26 mouse cellular contexts compared by ENCODE assay signal in the genomic region with DNA sequence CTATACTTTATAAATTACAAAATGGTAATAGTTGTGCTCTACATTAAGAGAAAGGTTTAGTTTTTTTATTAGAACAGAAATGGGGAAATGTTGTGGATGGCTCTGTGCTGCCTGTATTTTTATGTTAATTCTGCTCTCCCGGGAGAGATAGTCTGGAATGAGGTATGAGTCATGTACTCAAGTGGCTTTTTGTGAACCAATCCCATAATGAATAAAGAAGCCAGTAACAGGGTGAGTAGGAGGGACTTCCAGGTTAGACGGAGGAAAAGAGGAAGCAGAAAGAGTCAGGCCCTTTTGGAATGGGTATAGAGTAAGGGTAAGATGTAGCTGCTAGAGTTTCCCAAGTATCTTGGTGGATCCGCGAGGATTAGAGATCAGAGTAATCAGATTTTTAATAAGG. TPM values are rescaled to one million over a fixed set of nuclear protein-coding genes. Genes with fewer than 3 reads are reported as not detected.
DNase-seq lines count a peak whose midpoint lies in the region; ATAC-seq and TF ChIP-seq lines count a peak whose summit lies in the region.
"Had no signal": no experiment of that assay in that cellular context is flagged by ENCODE, and none has a peak within 500 bp of the region (broad histone marks: within the 10 kb centered on the region; RNA-seq: fewer than 3 reads in every experiment).

No protein-coding gene starts in this region.

- no peak for ATAC-seq in midbrain, embryonic 16.5 days
- ATAC-seq: forebrain, embryonic 14.5 days; hindbrain, embryonic 16.5 days; inflammation-experienced regulatory T-cells, adult 6 months; intestine, postnatal 0 days had no signal

- no peak overlapping the region for H3K27ac ChIP-seq in midbrain, embryonic 16.5 days (ENCODE audit: low read length)
- H3K27ac ChIP-seq: embryonic facial prominence, embryonic 10.5 days; heart, embryonic 15.5 days; hindbrain, embryonic 12.5 days had no signal

- no peaks in the 10 kb centered on the region for H3K27me3 ChIP-seq in myocyte (ENCODE audit: control insufficient read depth, insufficient read depth, insufficient read length)
- no peaks in the 10 kb centered on the region for H3K27me3 ChIP-seq in midbrain, embryonic 16.5 days (ENCODE audit: control insufficient read depth, insufficient read depth, low read depth, low read length)
- H3K27me3 ChIP-seq: CH12.LX; heart, embryonic 15.5 days; hindbrain, embryonic 12.5 days had no signal

- intact Hi-C loops in heart, postnatal 25 days (cut with DNase I), result no loop called here
- intact Hi-C loops in heart, postnatal 14 days (cut with DNase I), result no loop called here

- 67% methylated on average over 4 of the region's 4 CpGs for WGBS in midbrain, embryonic 16.5 days

- peaks cover 10% of the 10 kb centered on the region for H3K36me3 ChIP-seq in myocyte (ENCODE audit: control insufficient read depth, insufficient read depth)
- H3K36me3 ChIP-seq in midbrain, embryonic 16.5 days (ENCODE audit: control insufficient read depth, insufficient read depth, low read length), result 0 out of 2 replicates have a peak, but pooled peaks cover 2% of the 10 kb centered on the region
- H3K36me3 ChIP-seq: heart, embryonic 15.5 days had no signal

- peak overlapping the region; percentile 58 for H3K4me2 ChIP-seq in myocyte (ENCODE audit: low read depth)
- H3K4me2 ChIP-seq in midbrain, embryonic 16.5 days (ENCODE audit: low read length), result no peak overlapping the region
- H3K4me2 ChIP-seq: heart, embryonic 11.5 days; heart, embryonic 15.5 days; hindbrain, embryonic 12.5 days had no signal

- no peak overlapping the region for H3ac ChIP-seq in myocyte (ENCODE audit: control insufficient read depth, insufficient read length)

- H3K79me2 ChIP-seq in myocyte (ENCODE audit: control insufficient read depth, insufficient read depth), result peaks cover 33% of the 10 kb centered on the region

- no peak overlapping the region for H3K9ac ChIP-seq in midbrain, embryonic 16.5 days (ENCODE audit: low read depth, low read length)
- H3K9ac ChIP-seq: heart, embryonic 15.5 days; hindbrain, embryonic 12.5 days had no signal

- no peak for TF ChIP-seq POLR2A in myocyte (IDR thresholded peaks at IDR 0.05; ENCODE audit: insufficient read length, low read depth)

- no peak overlapping the region for H3K4me3 ChIP-seq in myocyte
- H3K4me3 ChIP-seq in midbrain, embryonic 16.5 days (ENCODE audit: low read depth, low read length), result no peak overlapping the region
- H3K4me3 ChIP-seq: embryonic facial prominence, embryonic 10.5 days; heart, embryonic 15.5 days; hindbrain, embryonic 12.5 days had no signal

- DNase-seq in 416B (ENCODE audit: low read depth), result peak; percentile 18
- peak; percentile 33 for DNase-seq in NIH3T3 (ENCODE audit: low read depth)
- DNase-seq in brain, adult 2 months (ENCODE audit: low read depth, low spot score), result peak; percentile 28
- DNase-seq in heart, postnatal 25 days (ENCODE audit: low spot score), result no peak
- no peak for DNase-seq in heart, postnatal 14 days
- DNase-seq: adrenal gland, postnatal 10 days; cerebellum, adult 18-20 months; cerebellum, adult 9-11 months; cerebellum, postnatal 36 days; gastrocnemius, postnatal 36 days; heart, adult 18-20 months; heart, postnatal 4 days; kidney, adult 9 months had no signal

- no peaks in the 10 kb centered on the region for H3K9me3 ChIP-seq in midbrain, embryonic 16.5 days (replicated peaks; ENCODE audit: control insufficient read depth, low read length, poor library complexity, severe bottlenecking)
- H3K9me3 ChIP-seq: embryonic facial prominence, embryonic 10.5 days; heart, embryonic 15.5 days; hindbrain, embryonic 12.5 days had no signal

- H3K4me1 ChIP-seq in midbrain, embryonic 16.5 days (ENCODE audit: control insufficient read depth, insufficient read depth, low read length), result no peaks in the 10 kb centered on the region
- H3K4me1 ChIP-seq: embryonic facial prominence, embryonic 10.5 days; heart, embryonic 15.5 days; hindbrain, embryonic 12.5 days had no signal

TF ChIP-seq in myocyte, 11 proteins besides CTCF, POLR2A, EP300 and RAD21:
- TF ChIP-seq USF1 (IDR thresholded peaks at IDR 0.05; ENCODE audit: low read depth) (no peak), MYOG (IDR thresholded peaks at IDR 0.05; ENCODE audit: control insufficient read depth in 1 of 3, insufficient read depth in 1 of 3, insufficient read length in 2 of 3, low read depth in 2 of 3) (no peak), POLR2AphosphoS2 (IDR thresholded peaks at IDR 0.05; ENCODE audit: insufficient read length, low read depth) (no peak), SRF (IDR thresholded peaks at IDR 0.05; ENCODE audit: control insufficient read depth, insufficient read length, low read depth) (no peak), MAX (IDR thresholded peaks at IDR 0.05; ENCODE audit: low read depth) (no peak), E2F4 (IDR thresholded peaks at IDR 0.05; ENCODE audit: insufficient read depth) (no peak), TCF3 (IDR thresholded peaks at IDR 0.05; ENCODE audit: insufficient read length, low read depth) (no peak), CEBPB (IDR thresholded peaks at IDR 0.05; ENCODE audit: insufficient read depth, poor library complexity, severe bottlenecking) (no peak), MYOD1 (IDR thresholded peaks at IDR 0.05; ENCODE audit: control insufficient read depth in 1 of 3, insufficient read length in 2 of 3, low read depth in 2 of 3) (no peak)
TF ChIP-seq in myocyte: peak in this region for 0.

RNA-seq across cellular contexts. Expression of gene Sgpl1, which starts 13.5 kb away (rescaled TPM):
- polyA plus RNA-seq in myocyte (2012; fragmentation: generic; extraction: Trizol), result 42.6 TPM
- 10 to 100 TPM; 14.8 to 15.1 TPM for total RNA-seq in heart, postnatal 25 days (2021)
- polyA plus RNA-seq in midbrain, embryonic 16.5 days (2015; fragmentation: Nextera tagmentation; extraction: Ambion mirVana), result 42.8 and 45.7 TPM in 2 replicates
- total RNA-seq in heart, postnatal 14 days (2021), result 10 to 100 TPM; 19.1 to 19.9 TPM

RNA-seq across cellular contexts. Expression of gene Tbata, which starts 37.7 kb away (rescaled TPM):
- polyA plus RNA-seq in myocyte (2012; fragmentation: generic; extraction: Trizol), result not detected
- not detected for total RNA-seq in heart, postnatal 25 days (2021)
- 0.16 TPM in 1 of 2 replicates, not detected in the other for polyA plus RNA-seq in midbrain, embryonic 16.5 days (2015; fragmentation: Nextera tagmentation; extraction: Ambion mirVana)
- 1 to 10 TPM in 1 of 2 experiments, under 1 TPM in 1; 0.31 to 6.1 TPM for total RNA-seq in heart, postnatal 14 days (2021)
- total RNA-seq: adrenal gland, postnatal 10 days; ES-E14; gastrocnemius, adult 8-10 months; heart, adult 18-20 months; heart, postnatal 4 days had no signal
- polyA plus RNA-seq: heart, embryonic 11.5 days; inflammation-experienced regulatory T-cells, adult 6 months; intestine, postnatal 0 days had no signal

RNA-seq across cellular contexts. Expression of gene Pcbd1, which starts 44.9 kb away (rescaled TPM):
- polyA plus RNA-seq in myocyte (2012; fragmentation: generic; extraction: Trizol), result 2.9 TPM
- total RNA-seq in heart, postnatal 25 days (2021), result 1 to 10 TPM in 1 of 2 experiments, under 1 TPM in 1; 0.78 to 1.4 TPM
- polyA plus RNA-seq in midbrain, embryonic 16.5 days (2015; fragmentation: Nextera tagmentation; extraction: Ambion mirVana), result 50.9 and 52.9 TPM in 2 replicates
- 1 to 10 TPM; 1.4 to 2.7 TPM for total RNA-seq in heart, postnatal 14 days (2021)

Comparison
In these comparisons a context has a peak if more than half of its experiments do, and no peak if none do; other contexts are left out.
1. DNase-seq: peak in 416B (single experiment), NIH3T3 (single experiment) and brain, adult 2 months (single experiment); none in heart, postnatal 25 days (single experiment) and heart, postnatal 14 days (0 of 2).